Mouse (Mus musculus): ENCODE data around the gene 2310022B05Rik.

2310022B05Rik gene

DNA sequence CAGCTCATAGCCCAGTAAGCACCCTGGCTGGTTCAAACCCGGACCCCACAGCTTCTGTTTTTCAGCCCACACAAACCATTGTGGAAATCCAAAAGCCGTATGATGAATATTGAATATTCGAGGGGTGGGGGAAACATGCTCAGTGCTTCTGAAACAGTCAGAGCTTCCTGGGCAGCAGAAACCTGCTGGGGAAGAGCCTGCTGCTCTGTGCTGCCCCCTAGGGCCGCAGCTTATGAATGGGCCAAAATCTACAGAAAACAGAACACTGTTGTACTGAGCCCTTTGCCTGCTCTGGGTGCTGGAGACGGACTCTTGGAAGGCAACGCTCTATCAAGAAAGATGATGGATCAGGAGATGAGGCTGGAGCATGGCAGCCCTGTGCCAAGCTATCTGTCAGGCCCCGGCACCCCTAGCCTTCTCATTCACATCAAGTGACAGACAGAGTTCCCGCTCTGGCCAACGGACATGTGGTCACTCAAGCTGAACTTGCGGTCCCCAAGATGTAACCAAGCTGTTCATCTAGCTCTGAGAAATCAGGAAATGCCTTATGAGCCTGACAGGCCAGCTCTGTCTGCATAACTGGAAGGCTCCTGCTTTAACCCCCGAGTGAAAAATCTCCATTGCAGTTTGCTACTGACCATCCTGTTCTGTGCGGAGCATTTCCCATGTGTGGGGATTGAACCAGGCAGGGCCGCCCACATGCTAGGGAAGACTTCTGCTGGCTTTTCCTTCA lies 54.8 kb downstream of the 2310022B05Rik start:
- DNase-seq (ENCODE audit: low spot score in 2 of 2) = peak in 1 of 2 experiments; percentile 44

DNA sequence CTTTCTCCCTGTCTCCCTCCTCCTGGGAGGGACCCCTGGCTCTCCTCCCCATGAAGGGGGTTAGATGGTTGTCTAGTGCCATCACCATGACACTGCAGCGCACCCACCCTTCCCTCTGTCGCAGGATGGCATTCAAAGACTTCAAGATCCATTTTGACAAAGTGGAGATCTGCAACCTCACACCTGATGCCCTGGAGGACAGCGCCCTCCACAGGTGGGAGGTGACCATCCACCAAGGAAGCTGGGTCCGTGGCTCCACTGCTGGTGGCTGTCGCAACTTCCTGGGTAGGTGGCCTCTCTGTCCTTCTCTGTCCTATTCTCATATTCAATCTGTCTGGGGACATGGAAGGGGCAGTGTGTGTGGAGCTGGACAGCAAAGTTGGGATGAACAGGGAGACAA lies 59.1 kb downstream of the 2310022B05Rik start:
- no peak for DNase-seq (ENCODE audit: low spot score in 2 of 2)

DNA sequence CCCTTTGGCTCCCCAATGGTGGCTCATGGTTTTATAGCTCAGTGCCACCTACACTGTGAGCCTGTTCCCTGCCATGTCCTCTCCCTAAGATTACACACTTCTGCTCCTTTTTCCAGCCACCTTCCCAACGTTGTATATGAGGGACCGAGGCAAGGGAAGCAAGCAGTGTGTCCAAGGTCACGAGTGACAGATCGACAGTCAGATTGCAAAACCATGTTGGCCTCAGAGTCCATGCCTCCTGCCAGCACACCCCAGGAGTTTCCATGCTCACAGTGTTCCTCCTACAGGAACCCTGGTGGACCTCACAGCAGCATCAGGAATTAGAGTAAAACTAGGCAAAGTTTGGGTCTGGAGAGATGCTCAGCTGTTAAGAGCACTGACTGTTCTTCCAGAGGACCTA lies 73.8 kb downstream of the 2310022B05Rik start:
- DNase-seq (ENCODE audit: low spot score in 2 of 2) = no peak

DNA sequence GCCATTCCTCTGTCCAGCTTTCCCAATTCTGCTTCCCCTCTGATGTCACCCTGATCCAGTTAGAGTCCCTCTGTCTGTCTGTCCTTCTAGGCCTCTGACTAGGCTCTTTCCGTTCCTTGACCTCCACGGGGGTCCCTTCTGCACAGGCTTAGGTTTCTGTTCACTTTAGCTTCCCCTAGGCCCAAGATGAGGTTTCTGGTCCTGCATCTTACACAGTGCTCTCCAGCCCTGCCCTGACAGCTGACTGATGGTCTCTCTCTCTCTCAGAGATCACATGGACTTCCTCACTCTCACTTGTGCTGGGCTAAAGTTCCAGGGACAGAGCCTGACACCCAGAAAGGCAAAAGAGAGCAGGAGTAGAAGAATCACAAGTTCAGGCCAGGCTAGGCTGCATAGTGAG lies 76.6 kb downstream of the 2310022B05Rik start:
- no peak for DNase-seq (ENCODE audit: low spot score in 2 of 2)
